Mouse (Mus musculus) testis, adult 2 months (tissue): ENCODE measurements around the gene Dhfr.

Experiments used
- CTCF ChIP-seq: fragments of 200-500 bp; IDR thresholded peaks from 2 replicates; pipeline ENCODE4 v1.5.1; 2012; ENCODE audit warnings: low read depth, mild to moderate bottlenecking, inconsistent platforms, low read length, moderate library complexity; ENCODE audit not compliant: control insufficient read depth, insufficient read depth, insufficient replicate concordance
- POLR2A ChIP-seq: fragments of 200-500 bp; IDR thresholded peaks from 2 replicates; pipeline ENCODE4 v1.6.1; 2012; ENCODE audit warnings: low read depth, mild to moderate bottlenecking, inconsistent platforms, low read length, moderate library complexity; ENCODE audit not compliant: control insufficient read depth

GRCm38 (mm10) chr13:92403496-92403895, 49.0 kb downstream of the Dhfr start:
- TF ChIP-seq POLR2A = no peak
- TF ChIP-seq CTCF = no peak
